Mouse (Mus musculus) erythroid progenitor cell, adult 5-6 weeks (primary cell): ENCODE data around the gene Rnf151. TPM values are rescaled to one million over a fixed set of nuclear protein-coding genes. Genes with fewer than 3 reads are reported as not detected.

Source experiments
- ATAC-seq: replicated peaks from 2 replicates; pipeline ENCODE4 v1.8.0; 2016; ENCODE audit warnings: moderate number of reproducible peaks, mild to moderate bottlenecking, moderate TSS enrichment, inconsistent platforms; ENCODE audit not compliant: poor library complexity, low FRiP score, severe bottlenecking
- total RNA-seq, 2 experiments: library from RNA; stranded (forward) in 1 of 2; stranded (reverse) in 1 of 2; fragments of 150-400 nt in 1 of 2; fragments of 186-747, 209-891 nt in 1 of 2; gene quantifications; 2 replicates each; pipeline versions ENCODE4 v1.2.3 to v1.2.4; 2015 to 2017; ENCODE audit warnings: low replicate concordance in 2 of 2

Gene Rnf151
- total RNA-seq, 2 experiments from 2014 or later = not detected

GRCm38 (mm10) chr17:24708646-24709045, 9.2 kb downstream of the Rnf151 start:
- no peak for ATAC-seq

- ATAC-seq = peak; percentile 57
Measured at GRCm38 (mm10) chr17:24707801-24708425, 9.9 kb downstream of the Rnf151 start.

- ATAC-seq = peak; percentile 89
Measured at GRCm38 (mm10) chr17:24706982-24707800, 10.7 kb downstream of the Rnf151 start, which contains the start of gene Tbl3. TSS of gene Tbl3 (minus strand) at chr17:24707660.

- no peak for ATAC-seq
Measured at GRCm38 (mm10) chr17:24705821-24706220, 12.0 kb downstream of the Rnf151 start.

- no peak for ATAC-seq
Measured at GRCm38 (mm10) chr17:24701251-24701650, 16.6 kb downstream of the Rnf151 start.

GRCm38 (mm10) chr17:24699473-24699872, 18.4 kb downstream of the Rnf151 start:
- no peak for ATAC-seq

- ATAC-seq = no peak
Measured at GRCm38 (mm10) chr17:24698715-24699114, 19.1 kb downstream of the Rnf151 start.

GRCm38 (mm10) chr17:24697985-24698384, 19.9 kb downstream of the Rnf151 start:
- no peak for ATAC-seq

GRCm38 (mm10) chr17:24696011-24696697, 21.7 kb downstream of the Rnf151 start, which contains the start of the genes Gfer and Noxo1:
TSS of gene Gfer (minus strand) at chr17:24696156.
TSS of gene Noxo1 (plus strand) at chr17:24696234.
- peak; percentile 94 for ATAC-seq

- no peak for ATAC-seq
Measured at GRCm38 (mm10) chr17:24695326-24696010, 22.4 kb downstream of the Rnf151 start.

GRCm38 (mm10) chr17:24692385-24692784, 25.5 kb downstream of the Rnf151 start:
- no peak for ATAC-seq

GRCm38 (mm10) chr17:24689251-24690081, 28.4 kb downstream of the Rnf151 start, which contains the start of gene Syngr3:
TSS of gene Syngr3 (minus strand) at chr17:24689955.
- ATAC-seq = no peak

GRCm38 (mm10) chr17:24687599-24687998, 30.3 kb downstream of the Rnf151 start:
- ATAC-seq = 0 out of 2 replicates have a peak, but pooled peaks have one; percentile 17

GRCm38 (mm10) chr17:24687146-24687595, 30.7 kb downstream of the Rnf151 start:
- peak; percentile 72 for ATAC-seq

- ATAC-seq = peak; percentile 70
Measured at GRCm38 (mm10) chr17:24686514-24686913, 31.3 kb downstream of the Rnf151 start.

GRCm38 (mm10) chr17:24677500-24678080, 40.3 kb downstream of the Rnf151 start:
- ATAC-seq = no peak

- no peak for ATAC-seq
Measured at GRCm38 (mm10) chr17:24676877-24677276, 41.0 kb downstream of the Rnf151 start.

- peak; percentile 82 for ATAC-seq
Measured at GRCm38 (mm10) chr17:24676187-24676586, 41.7 kb downstream of the Rnf151 start.
